Mouse (Mus musculus) kidney, adult 8-10 months (tissue): ENCODE measurements around the gene Slc30a4.

Experiments
- DNase-seq, 2 experiments: peaks; one replicate each; pipeline ENCODE4 v3.0.0; 2022

Gene Slc30a4

GRCm38 (mm10) chr2:122675126-122675525 lies 27.3 kb downstream of the Slc30a4 start:
- DNase-seq, result no peak

GRCm38 (mm10) chr2:122672841-122673240 lies 29.6 kb downstream of the Slc30a4 start:
- no peak for DNase-seq

GRCm38 (mm10) chr2:122671714-122672113 lies 30.7 kb downstream of the Slc30a4 start:
- DNase-seq, result no peak

- DNase-seq, result peak in 1 of 2 experiments; percentile 35
Observed at GRCm38 (mm10) chr2:122667856-122668255, 34.6 kb downstream of the Slc30a4 start.

GRCm38 (mm10) chr2:122665973-122666875 lies 36.2 kb downstream of the Slc30a4 start:
- peak in 1 of 2 experiments; percentile 45 for DNase-seq

GRCm38 (mm10) chr2:122665253-122665972 lies 37.0 kb downstream of the Slc30a4 start:
- no peak for DNase-seq

GRCm38 (mm10) chr2:122659825-122660224 lies 42.6 kb downstream of the Slc30a4 start:
- DNase-seq, result no peak

- no peak for DNase-seq
Observed at GRCm38 (mm10) chr2:122657707-122658524, 44.5 kb downstream of the Slc30a4 start.

- DNase-seq, result no peak
Observed at GRCm38 (mm10) chr2:122656767-122657166, 45.7 kb downstream of the Slc30a4 start.

- DNase-seq, result no peak
Observed at GRCm38 (mm10) chr2:122656052-122656451, 46.4 kb downstream of the Slc30a4 start.

- DNase-seq, result peak; percentile 11 to 17
Observed at GRCm38 (mm10) chr2:122652096-122653084, 50.1 kb downstream of the Slc30a4 start.

GRCm38 (mm10) chr2:122638673-122639072 lies 63.8 kb downstream of the Slc30a4 start:
- DNase-seq, result no peak

GRCm38 (mm10) chr2:122638029-122638428 lies 64.4 kb downstream of the Slc30a4 start:
- no peak for DNase-seq

GRCm38 (mm10) chr2:122637526-122637997 lies 64.9 kb downstream of the Slc30a4 start:
- peak; percentile 20 to 65 for DNase-seq

GRCm38 (mm10) chr2:122636686-122637085 lies 65.8 kb downstream of the Slc30a4 start, which contains the start of gene AA467197:
Gene AA467197, plus strand, starts transcription at chr2:122636986.
- DNase-seq, result no peak
